Mouse (Mus musculus): ENCODE measurements around the gene Hck. TPM values are rescaled to one million over a fixed set of nuclear protein-coding genes. Genes with fewer than 3 reads are reported as not detected.

Hck gene
- polyA plus RNA-seq, 1 experiment = 8.1 TPM

- peaks cover 47% of the 10 kb centered on the region for H3K27me3 ChIP-seq (replicated peaks)
- H3K4me1 ChIP-seq = peaks cover 46% of the 10 kb centered on the region
- TF ChIP-seq FLI1 (IDR thresholded peaks at IDR 0.05; ENCODE audit: low read length) (no peak), GATA1 (IDR thresholded peaks at IDR 0.05; ENCODE audit: borderline replicate concordance, low read length) (no peak)
- peaks cover 4% of the 10 kb centered on the region; the same call in 1 of the 2 replicates for H3K9me3 ChIP-seq
- no peaks in the 10 kb centered on the region for H3K36me3 ChIP-seq (replicated peaks; ENCODE audit: low read length)
- H3K4me3 ChIP-seq (replicated peaks) = peak overlapping the region; percentile 35
Measured at GRCm38 (mm10) chr2:153147236-153147635, 39.0 kb downstream of the Hck start.

GRCm38 (mm10) chr2:153147715-153148114, 39.4 kb downstream of the Hck start:
- TF ChIP-seq FLI1 (IDR thresholded peaks at IDR 0.05; ENCODE audit: low read length) = no peak
- no peak for TF ChIP-seq GATA1 (IDR thresholded peaks at IDR 0.05; ENCODE audit: borderline replicate concordance, low read length)
- peaks cover 48% of the 10 kb centered on the region for H3K27me3 ChIP-seq (replicated peaks)
- peaks cover 46% of the 10 kb centered on the region for H3K4me1 ChIP-seq
- peaks cover 4% of the 10 kb centered on the region; the same call in 1 of the 2 replicates for H3K9me3 ChIP-seq
- no peaks in the 10 kb centered on the region for H3K36me3 ChIP-seq (replicated peaks; ENCODE audit: low read length)
- H3K4me3 ChIP-seq (replicated peaks) = peak overlapping the region; percentile 30

GRCm38 (mm10) chr2:153149742-153150141, 41.5 kb downstream of the Hck start:
- Histone ChIP-seq H3K9me3 (no peaks in the 10 kb centered on the region), H3K4me1 (peaks cover 46% of the 10 kb centered on the region), H3K4me3 (replicated peaks) (no peak overlapping the region), H3K36me3 (replicated peaks; ENCODE audit: low read length) (no peaks in the 10 kb centered on the region), H3K27me3 (replicated peaks) (peaks cover 48% of the 10 kb centered on the region)
- TF ChIP-seq FLI1 (IDR thresholded peaks at IDR 0.05; ENCODE audit: low read length) (no peak), GATA1 (IDR thresholded peaks at IDR 0.05; ENCODE audit: borderline replicate concordance, low read length) (no peak)

- Histone ChIP-seq H3K4me3 (replicated peaks) (no peak overlapping the region), H3K9me3 (no peaks in the 10 kb centered on the region), H3K27me3 (replicated peaks) (peaks cover 43% of the 10 kb centered on the region), H3K4me1 (peaks cover 49% of the 10 kb centered on the region), H3K36me3 (replicated peaks; ENCODE audit: low read length) (no peaks in the 10 kb centered on the region)
- TF ChIP-seq GATA1 (IDR thresholded peaks at IDR 0.05; ENCODE audit: borderline replicate concordance, low read length) (no peak), FLI1 (IDR thresholded peaks at IDR 0.05; ENCODE audit: low read length) (no peak)
Measured at GRCm38 (mm10) chr2:153151026-153151425, 42.8 kb downstream of the Hck start.

- no peaks in the 10 kb centered on the region for H3K36me3 ChIP-seq (replicated peaks; ENCODE audit: low read length)
- H3K4me3 ChIP-seq (replicated peaks) = no peak overlapping the region
- TF ChIP-seq FLI1 (IDR thresholded peaks at IDR 0.05; ENCODE audit: low read length) (no peak), GATA1 (IDR thresholded peaks at IDR 0.05; ENCODE audit: borderline replicate concordance, low read length) (no peak)
- peaks cover 42% of the 10 kb centered on the region for H3K27me3 ChIP-seq (replicated peaks)
- H3K9me3 ChIP-seq = no peaks in the 10 kb centered on the region
- peaks cover 48% of the 10 kb centered on the region for H3K4me1 ChIP-seq
Measured at GRCm38 (mm10) chr2:153151926-153152665, 43.8 kb downstream of the Hck start.

- H3K4me3 ChIP-seq (replicated peaks) = no peak overlapping the region
- no peaks in the 10 kb centered on the region for H3K36me3 ChIP-seq (replicated peaks; ENCODE audit: low read length)
- TF ChIP-seq GATA1 (IDR thresholded peaks at IDR 0.05; ENCODE audit: borderline replicate concordance, low read length) (no peak), FLI1 (IDR thresholded peaks at IDR 0.05; ENCODE audit: low read length) (no peak)
- peaks cover 4% of the 10 kb centered on the region; the same call in 1 of the 2 replicates for H3K9me3 ChIP-seq
- H3K27me3 ChIP-seq (replicated peaks) = peaks cover 42% of the 10 kb centered on the region
- H3K4me1 ChIP-seq = peaks cover 38% of the 10 kb centered on the region
Measured at GRCm38 (mm10) chr2:153153033-153153450, 44.8 kb downstream of the Hck start.

- TF ChIP-seq GATA1 (IDR thresholded peaks at IDR 0.05; ENCODE audit: borderline replicate concordance, low read length) (no peak), FLI1 (IDR thresholded peaks at IDR 0.05; ENCODE audit: low read length) (no peak)
- peaks cover 4% of the 10 kb centered on the region; the same call in 1 of the 2 replicates for H3K9me3 ChIP-seq
- no peaks in the 10 kb centered on the region for H3K36me3 ChIP-seq (replicated peaks; ENCODE audit: low read length)
- peaks cover 19% of the 10 kb centered on the region for H3K27me3 ChIP-seq (replicated peaks)
- no peak overlapping the region for H3K4me3 ChIP-seq (replicated peaks)
- H3K4me1 ChIP-seq = peaks cover 37% of the 10 kb centered on the region
Measured at GRCm38 (mm10) chr2:153157270-153157669, 49.0 kb downstream of the Hck start.

GRCm38 (mm10) chr2:153160133-153160532, 51.9 kb downstream of the Hck start:
- Histone ChIP-seq H3K27me3 (replicated peaks) (peaks cover 1% of the 10 kb centered on the region), H3K4me1 (peaks cover 54% of the 10 kb centered on the region), H3K9me3 (peaks cover 4% of the 10 kb centered on the region; the same call in 1 of the 2 replicates), H3K4me3 (replicated peaks) (no peak overlapping the region), H3K36me3 (replicated peaks; ENCODE audit: low read length) (peaks cover 13% of the 10 kb centered on the region)
- no peak for TF ChIP-seq GATA1 (IDR thresholded peaks at IDR 0.05; ENCODE audit: borderline replicate concordance, low read length)
- TF ChIP-seq FLI1 (IDR thresholded peaks at IDR 0.05; ENCODE audit: low read length) = no peak

GRCm38 (mm10) chr2:153160844-153161683, 52.8 kb downstream of the Hck start, which contains the start of gene Tm9sf4:
Tm9sf4 (plus strand) TSS chr2:153161303.
- Histone ChIP-seq H3K9me3 (peaks cover 4% of the 10 kb centered on the region; the same call in 1 of the 2 replicates), H3K4me1 (peaks cover 59% of the 10 kb centered on the region), H3K4me3 (replicated peaks) (peak within 1 kb of the TSS; percentile 95), H3K27me3 (replicated peaks) (no peaks in the 10 kb centered on the region), H3K36me3 (replicated peaks; ENCODE audit: low read length) (peaks cover 17% of the 10 kb centered on the region)
- TF ChIP-seq FLI1 (IDR thresholded peaks at IDR 0.05; ENCODE audit: low read length) (no peak), GATA1 (IDR thresholded peaks at IDR 0.05; ENCODE audit: borderline replicate concordance, low read length) (no peak)

Measured in megakaryocyte, embryonic 14.5 days (primary cell).